Mouse (Mus musculus): ENCODE data around the gene Bsg.
"Not testable (repeated sequence)": the region's sequence is repeated elsewhere in the genome, so short reads cannot be mapped to it uniquely, and the experiment has no call there.

DNA sequence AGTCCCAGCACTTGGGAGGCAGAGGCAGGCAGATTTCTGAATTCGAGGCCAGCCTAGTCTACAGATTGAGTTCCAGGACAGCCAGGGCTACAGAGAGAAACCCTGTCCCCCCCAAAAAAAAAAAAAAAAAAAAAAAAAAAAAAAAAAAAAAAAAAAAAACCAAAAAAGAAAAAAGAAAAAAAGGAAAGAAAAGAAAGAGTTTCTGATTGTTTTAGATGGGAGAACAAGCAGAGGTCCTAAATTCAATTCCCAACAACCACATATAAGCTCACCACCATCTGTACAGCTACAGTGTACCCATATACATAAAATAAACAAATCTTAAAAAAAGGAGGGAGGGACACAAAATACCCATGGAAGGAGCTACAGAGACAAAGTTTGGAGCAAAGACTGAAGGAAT lies 55.4 kb downstream of the Bsg start:
- not testable (repeated sequence) for TF ChIP-seq GATA1, TAL1 (IDR thresholded peaks at IDR 0.05; ENCODE audit: low read length)

Data from erythroblast, embryonic 14.5 days (primary cell).